Mouse (Mus musculus) embryonic fibroblast, embryonic 13.5 days (primary cell): ENCODE results near the gene Nrxn1. TPM values are rescaled to one million over a fixed set of nuclear protein-coding genes. Genes with fewer than 3 reads are reported as not detected.

ENCODE experiments used
- H3K27ac ChIP-seq: 2 replicates; pipeline ENCODE4 v1.5.1; 2012; ENCODE audit warnings: low read length, control low read depth, inconsistent platforms; ENCODE audit not compliant: insufficient read depth
- H3K4me1 ChIP-seq: 2 replicates; pipeline ENCODE4 v1.6.1; 2011; ENCODE audit warnings: low read length; ENCODE audit not compliant: control insufficient read depth, insufficient read depth
- H3K4me3 ChIP-seq: 2 replicates; pipeline ENCODE4 v1.5.1; 2011; ENCODE audit warnings: mild to moderate bottlenecking, control low read depth, low read length; ENCODE audit not compliant: insufficient read depth
- CTCF ChIP-seq: IDR thresholded peaks from 2 replicates; pipeline ENCODE4 v1.5.1; 2011; ENCODE audit warnings: mild to moderate bottlenecking, control low read depth, low read length, moderate library complexity, borderline replicate concordance; ENCODE audit not compliant: insufficient read depth
- POLR2A ChIP-seq: IDR thresholded peaks from 2 replicates; pipeline ENCODE4 v1.6.1; 2011; ENCODE audit warnings: low read depth, mild to moderate bottlenecking, control low read depth, low read length, moderate library complexity
- polyA plus RNA-seq: library from polyadenylated mRNA; stranded (reverse); fragments of >200 nt; gene quantifications from 2 replicates; pipeline ENCODE4 v1.2.4, GENCODE M21; 2011; ENCODE audit warnings: low read depth; ENCODE audit not compliant: missing spikeins, insufficient read length

Gene Nrxn1
- polyA plus RNA-seq, 1 experiment, result 1.3 TPM

- Histone ChIP-seq H3K4me1 (peaks cover 2% of the 10 kb centered on the region; the same call in 1 of the 2 replicates), H3K27ac (no peak overlapping the region), H3K4me3 (no peak overlapping the region)
- TF ChIP-seq POLR2A (no peak), CTCF (no peak)
These were observed 277.6 kb downstream of the Nrxn1 start for GRCm38 (mm10) chr17:90815306-90815705.

- H3K4me3 ChIP-seq, result no peak overlapping the region
- no peak overlapping the region for H3K27ac ChIP-seq
- H3K4me1 ChIP-seq, result peaks cover 2% of the 10 kb centered on the region; the same call in 1 of the 2 replicates
- no peak for TF ChIP-seq CTCF
- TF ChIP-seq POLR2A, result no peak
These were observed 279.1 kb downstream of the Nrxn1 start for GRCm38 (mm10) chr17:90813760-90814159.

GRCm38 (mm10) chr17:90812485-90812884, 280.4 kb downstream of the Nrxn1 start:
- no peak overlapping the region for H3K4me3 ChIP-seq
- H3K27ac ChIP-seq, result no peak overlapping the region
- TF ChIP-seq POLR2A, result no peak
- no peak for TF ChIP-seq CTCF
- peaks cover 2% of the 10 kb centered on the region; the same call in 1 of the 2 replicates for H3K4me1 ChIP-seq

- TF ChIP-seq CTCF (no peak), POLR2A (no peak)
- no peaks in the 10 kb centered on the region for H3K4me1 ChIP-seq
- H3K4me3 ChIP-seq, result no peak overlapping the region
- no peak overlapping the region for H3K27ac ChIP-seq
These were observed 283.4 kb downstream of the Nrxn1 start for GRCm38 (mm10) chr17:90809197-90810163.

- Histone ChIP-seq H3K27ac (no peak overlapping the region), H3K4me1 (no peaks in the 10 kb centered on the region), H3K4me3 (no peak overlapping the region)
- TF ChIP-seq POLR2A (no peak), CTCF (no peak)
These were observed 284.6 kb downstream of the Nrxn1 start for GRCm38 (mm10) chr17:90808256-90808655.

GRCm38 (mm10) chr17:90807199-90807598, 285.7 kb downstream of the Nrxn1 start:
- TF ChIP-seq POLR2A, result no peak
- no peak for TF ChIP-seq CTCF
- no peaks in the 10 kb centered on the region for H3K4me1 ChIP-seq
- H3K27ac ChIP-seq, result no peak overlapping the region
- no peak overlapping the region for H3K4me3 ChIP-seq

GRCm38 (mm10) chr17:90798689-90799088, 294.2 kb downstream of the Nrxn1 start:
- no peaks in the 10 kb centered on the region for H3K4me1 ChIP-seq
- no peak overlapping the region for H3K4me3 ChIP-seq
- no peak for TF ChIP-seq CTCF
- no peak for TF ChIP-seq POLR2A
- no peak overlapping the region for H3K27ac ChIP-seq

GRCm38 (mm10) chr17:90797659-90798288, 295.1 kb downstream of the Nrxn1 start:
- TF ChIP-seq CTCF (no peak), POLR2A (no peak)
- H3K4me1 ChIP-seq, result no peaks in the 10 kb centered on the region
- H3K27ac ChIP-seq, result peak overlapping the region; percentile 64
- H3K4me3 ChIP-seq, result no peak overlapping the region

GRCm38 (mm10) chr17:90796974-90797373, 295.9 kb downstream of the Nrxn1 start:
- H3K27ac ChIP-seq, result no peak overlapping the region
- no peak for TF ChIP-seq CTCF
- TF ChIP-seq POLR2A, result no peak
- no peaks in the 10 kb centered on the region for H3K4me1 ChIP-seq
- no peak overlapping the region for H3K4me3 ChIP-seq

- Histone ChIP-seq H3K4me1 (no peaks in the 10 kb centered on the region), H3K4me3 (no peak overlapping the region), H3K27ac (no peak overlapping the region)
- no peak for TF ChIP-seq CTCF
- TF ChIP-seq POLR2A, result no peak
These were observed 304.3 kb downstream of the Nrxn1 start for GRCm38 (mm10) chr17:90788491-90789127.
